Mouse (Mus musculus) bone marrow macrophage, adult 2 months (primary cell): ENCODE results near the gene Pla2g4b.

ENCODE experiments used
- CTCF ChIP-seq: IDR thresholded peaks from 2 replicates; pipeline ENCODE4 v1.5.1; 2012; ENCODE audit warnings: low read depth, mild to moderate bottlenecking, low read length, moderate library complexity
- POLR2A ChIP-seq: IDR thresholded peaks from 2 replicates; pipeline ENCODE4 v1.6.1; 2012; ENCODE audit warnings: mild to moderate bottlenecking, low read depth, low read length, borderline replicate concordance

DNA sequence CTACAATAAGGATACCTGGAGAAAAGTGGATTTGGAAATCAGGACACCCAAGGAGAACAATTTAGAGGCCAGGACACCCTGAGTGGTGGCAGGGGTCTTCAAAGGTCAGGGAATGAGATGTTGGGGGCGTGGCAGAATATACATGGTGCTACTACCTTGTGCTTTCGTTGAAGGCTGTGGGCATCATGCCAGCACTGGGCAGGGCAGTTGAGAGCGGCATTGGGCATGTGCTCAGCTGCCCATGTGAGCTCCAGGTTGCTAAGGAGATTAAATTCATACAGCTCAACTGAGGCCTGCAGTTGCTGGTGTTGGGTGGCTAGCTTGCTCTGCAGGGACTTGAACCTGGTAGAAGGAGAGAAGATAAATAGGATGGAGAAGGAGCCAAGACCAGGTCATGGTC, 33.0 kb downstream of the Pla2g4b start:
- no peak for TF ChIP-seq POLR2A
- TF ChIP-seq CTCF = no peak
